Comparison of ENCODE assay signal across 8 mouse cellular contexts in genomic region chr13:91459896-91460620, GRCm38 (mm10). TPM values are rescaled to one million over a fixed set of nuclear protein-coding genes. Genes with fewer than 3 reads are reported as not detected.
A peak's percentile ranks its signal among the peaks of the same experiment; 100 is the strongest.
DNase-seq lines count a peak whose midpoint lies in the region; ATAC-seq and TF ChIP-seq lines count a peak whose summit lies in the region.

Gene Ssbp2 (plus strand): TSS chr13:91460283.

- peak within 1 kb of the TSS; percentile 99 for H3ac ChIP-seq in myocyte (ENCODE audit: control insufficient read depth, insufficient read length)

- peaks cover 30% of the 10 kb centered on the region for H3K79me2 ChIP-seq in myocyte (ENCODE audit: control insufficient read depth, insufficient read depth)

- H3K9me3 ChIP-seq in kidney, embryonic 14.5 days (ENCODE audit: control insufficient read depth, low read length): no peaks in the 10 kb centered on the region
- no peaks in the 10 kb centered on the region for H3K9me3 ChIP-seq in forebrain, embryonic 13.5 days (replicated peaks)

- peak within 1 kb of the TSS; percentile 96 for H3K9ac ChIP-seq in kidney, embryonic 14.5 days (ENCODE audit: low read depth, low read length)
- H3K9ac ChIP-seq in forebrain, embryonic 13.5 days: peak within 1 kb of the TSS; percentile 94

- peak within 1 kb of the TSS; percentile 94 for H3K27ac ChIP-seq in kidney, embryonic 14.5 days (ENCODE audit: low read depth, low read length)
- peak within 1 kb of the TSS; percentile 97 for H3K27ac ChIP-seq in forebrain, embryonic 13.5 days

- peaks cover 9% of the 10 kb centered on the region; the same call in 1 of the 2 replicates for H3K4me1 ChIP-seq in kidney, embryonic 14.5 days (ENCODE audit: control insufficient read depth, insufficient read depth, low read length)
- H3K4me1 ChIP-seq in forebrain, embryonic 13.5 days: peaks cover 38% of the 10 kb centered on the region

- 8% methylated on average over 28 of the region's 29 CpGs for WGBS in kidney, embryonic 14.5 days
- WGBS in forebrain, embryonic 13.5 days: 6% methylated on average over 27 of the region's 29 CpGs

- H3K4me2 ChIP-seq in kidney, embryonic 14.5 days (replicated peaks; ENCODE audit: low read depth, low read length): peak within 1 kb of the TSS; percentile 79
- peak within 1 kb of the TSS; percentile 87 for H3K4me2 ChIP-seq in forebrain, embryonic 13.5 days
- H3K4me2 ChIP-seq in myocyte (ENCODE audit: low read depth): peak within 1 kb of the TSS; percentile 77

- no peaks in the 10 kb centered on the region for H3K36me3 ChIP-seq in kidney, embryonic 14.5 days (ENCODE audit: control insufficient read depth, insufficient read depth, low read length)
- H3K36me3 ChIP-seq in forebrain, embryonic 13.5 days (ENCODE audit: poor library complexity, severe bottlenecking): no peaks in the 10 kb centered on the region
- H3K36me3 ChIP-seq in myocyte (ENCODE audit: control insufficient read depth, insufficient read depth): no peaks in the 10 kb centered on the region

- ATAC-seq in kidney, embryonic 14.5 days (ENCODE audit: low FRiP score, low TSS enrichment): peak; percentile 67
- no peak for ATAC-seq in forebrain, embryonic 13.5 days

- H3K27me3 ChIP-seq in kidney, embryonic 14.5 days (ENCODE audit: control insufficient read depth, insufficient read depth, low read length): no peaks in the 10 kb centered on the region
- H3K27me3 ChIP-seq in forebrain, embryonic 13.5 days: no peaks in the 10 kb centered on the region
- H3K27me3 ChIP-seq in myocyte (ENCODE audit: control insufficient read depth, insufficient read depth, insufficient read length): no peaks in the 10 kb centered on the region

- intact Hi-C loops in left cerebral cortex, postnatal 36 days (cut with DNase I): loop anchor here (1.0 to 10.0 kb wide), 6 partner anchors 39 to 495 kb away; no protein-coding TSS in a partner anchor

- DNase-seq in kidney, postnatal 36 days: no peak
- peak; percentile 64 for DNase-seq in R1 (ENCODE audit: low read depth, low spot score)
- no peak for DNase-seq in heart, postnatal 4 days
- DNase-seq in left cerebral cortex, postnatal 36 days (ENCODE audit: low spot score in 2 of 2): peak in 1 of 2 experiments; percentile 25
- DNase-seq in c-Kit-positive CD71-positive TER-119-positive erythroid progenitor cells, embryonic 14.5 days (ENCODE audit: low spot score): no peak

- peak within 1 kb of the TSS; percentile 93 for H3K4me3 ChIP-seq in kidney, embryonic 14.5 days (ENCODE audit: low read length)
- H3K4me3 ChIP-seq in forebrain, embryonic 13.5 days: peak within 1 kb of the TSS; percentile 97
- peak within 1 kb of the TSS; percentile 30 for H3K4me3 ChIP-seq in myocyte

- no peak for TF ChIP-seq POLR2A in myocyte (IDR thresholded peaks at IDR 0.05; ENCODE audit: insufficient read length, low read depth)

TF ChIP-seq in myocyte, 11 proteins besides CTCF, POLR2A, EP300 and RAD21:
- peak; percentile 25 for TF ChIP-seq POLR2AphosphoS2 (IDR thresholded peaks at IDR 0.05; ENCODE audit: insufficient read length, low read depth)
- TF ChIP-seq TCF12 (IDR thresholded peaks at IDR 0.05; ENCODE audit: insufficient read depth, poor library complexity, severe bottlenecking): no peak
TF ChIP-seq in myocyte: peak in this region for 1.

RNA-seq across cellular contexts. Expression of gene Ssbp2, which starts in this region (rescaled TPM):
- 132 and 140 TPM in 2 replicates for polyA plus RNA-seq in kidney, embryonic 14.5 days (2014; fragmentation: Nextera tagmentation; extraction: Ambion mirVana)
- polyA plus RNA-seq in forebrain, embryonic 13.5 days (2015; fragmentation: Nextera tagmentation; extraction: Ambion mirVana): 202 and 241 TPM in 2 replicates
- 10 to 100 TPM; 56.3 to 62.0 TPM for total RNA-seq in heart, postnatal 4 days (2021)
- total RNA-seq in left cerebral cortex, postnatal 36 days (2021): 100 to 1,000 TPM; 152 to 159 TPM
- polyA plus RNA-seq in myocyte (2012; fragmentation: generic; extraction: Trizol): 52.1 TPM

Comparison
In these comparisons a context has a peak if more than half of its experiments do, and no peak if none do; other contexts are left out.
1. H3K4me3 ChIP-seq: peak in every context shown above with its lines; median percentile 97 in forebrain, embryonic 13.5 days; 93 in kidney, embryonic 14.5 days; 30 in myocyte.